Mouse (Mus musculus) spleen, adult 2 months (tissue): ENCODE measurements around the gene Hps1. TPM values are rescaled to one million over a fixed set of nuclear protein-coding genes. Genes with fewer than 3 reads are reported as not detected.

Experiments
- DNase-seq, 2 experiments: peaks; one replicate each; pipeline versions ENCODE4 v3.0.0 to v3.0.0-alpha.2; 2012 to 2021; ENCODE audit warnings: low spot score in 2 of 2, low read depth in 1 of 2
- H3K27ac ChIP-seq: fragments of 200-500 bp; 2 replicates; pipeline ENCODE4 v1.5.1; 2012; ENCODE audit warnings: low read length, inconsistent platforms; ENCODE audit not compliant: insufficient read depth
- H3K27me3 ChIP-seq: fragments of 200-500 bp; 2 replicates; pipeline ENCODE4 v1.6.1; 2012; ENCODE audit warnings: mild to moderate bottlenecking, moderate library complexity, low read length, inconsistent platforms; ENCODE audit not compliant: control insufficient read depth, insufficient read depth
- H3K36me3 ChIP-seq: fragments of 200-500 bp; 2 replicates; pipeline ENCODE4 v1.6.1; 2012; ENCODE audit warnings: mild to moderate bottlenecking, low read length, inconsistent platforms; ENCODE audit not compliant: control insufficient read depth, insufficient read depth
- H3K4me1 ChIP-seq: fragments of 200-500 bp; 2 replicates; pipeline ENCODE4 v1.6.1; 2011; ENCODE audit warnings: inconsistent platforms; ENCODE audit not compliant: control insufficient read depth, insufficient read depth, insufficient read length
- H3K4me3 ChIP-seq: fragments of 200-500 bp; 2 replicates; pipeline ENCODE4 v1.5.1; 2011; ENCODE audit warnings: mild to moderate bottlenecking, inconsistent platforms; ENCODE audit not compliant: insufficient read depth, insufficient read length; ENCODE audit errors: extremely low read depth
- CTCF ChIP-seq: fragments of 200-500 bp; IDR thresholded peaks from 2 replicates; pipeline ENCODE4 v1.5.1; 2011; ENCODE audit warnings: mild to moderate bottlenecking, inconsistent platforms; ENCODE audit not compliant: insufficient read depth, insufficient read length, insufficient replicate concordance; ENCODE audit errors: extremely low read depth
- POLR2A ChIP-seq: fragments of 200-500 bp; IDR thresholded peaks from 2 replicates; pipeline ENCODE4 v1.6.1; 2011; ENCODE audit warnings: low read depth, low read length, inconsistent platforms
- WGBS: fragments of 180-500 bp; shearing (Covaris S2); methylation state at CpG from one replicate; pipeline ENCODE4 v1.1.7; 2018; 5-methylcytosine and 5-hydroxymethylcytosine counted together
- polyA plus RNA-seq: library from polyadenylated mRNA; depleted of rRNA; stranded (reverse); fragments of >200 nt; gene quantifications from 2 replicates; pipeline ENCODE4 v1.2.3, GENCODE M21; 2012

Gene Hps1
- polyA plus RNA-seq, 1 experiment: 40.8 TPM

- TF ChIP-seq CTCF (no peak), POLR2A (no peak)
- H3K4me3 ChIP-seq: no peak overlapping the region
- no peak for DNase-seq
- H3K27ac ChIP-seq: no peak overlapping the region
- H3K27me3 ChIP-seq: no peaks in the 10 kb centered on the region
- H3K4me1 ChIP-seq: peaks cover 4% of the 10 kb centered on the region
- 62% methylated on average over 15 of the region's 15 CpGs for WGBS
- peaks cover 5% of the 10 kb centered on the region; the same call in 1 of the 2 replicates for H3K36me3 ChIP-seq
Observed at GRCm38 (mm10) chr19:42755148-42755870, 24.5 kb downstream of the Hps1 start.

GRCm38 (mm10) chr19:42753141-42753917 is 26.4 kb downstream of the Hps1 start:
- no peak for DNase-seq
- 17% methylated on average over 10 of the region's 11 CpGs for WGBS

GRCm38 (mm10) chr19:42752363-42752931 is 27.3 kb downstream of the Hps1 start, which contains the start of gene Pyroxd2:
Pyroxd2 (minus strand) TSS chr19:42752775.
- TF ChIP-seq CTCF: no peak
- no peak for TF ChIP-seq POLR2A
- no peaks in the 10 kb centered on the region for H3K36me3 ChIP-seq
- H3K27ac ChIP-seq: peak within 1 kb of the TSS; percentile 74
- no peaks in the 10 kb centered on the region for H3K27me3 ChIP-seq
- H3K4me1 ChIP-seq: peaks cover 4% of the 10 kb centered on the region
- no peak for DNase-seq
- WGBS: 45% methylated on average over 22 of the region's 22 CpGs
- H3K4me3 ChIP-seq: peak within 1 kb of the TSS; percentile 43; the same call in 1 of the 2 replicates

More at GRCm38 (mm10) chr19:42753141-42753917, 26.4 kb downstream of the Hps1 start:
- H3K36me3 ChIP-seq: no peaks in the 10 kb centered on the region
- peaks cover 4% of the 10 kb centered on the region for H3K4me1 ChIP-seq
- no peaks in the 10 kb centered on the region for H3K27me3 ChIP-seq
- TF ChIP-seq POLR2A (no peak), CTCF (no peak)
- no peak overlapping the region for H3K4me3 ChIP-seq
- H3K27ac ChIP-seq: peak overlapping the region; percentile 30; the same call in 1 of the 2 replicates

GRCm38 (mm10) chr19:42750196-42750595 is 29.6 kb downstream of the Hps1 start:
- Histone ChIP-seq H3K27ac (no peak overlapping the region), H3K27me3 (no peaks in the 10 kb centered on the region)

GRCm38 (mm10) chr19:42746702-42747101 is 33.1 kb downstream of the Hps1 start:
- Histone ChIP-seq H3K36me3 (no peaks in the 10 kb centered on the region), H3K4me1 (no peaks in the 10 kb centered on the region), H3K4me3 (no peak overlapping the region), H3K27me3 (no peaks in the 10 kb centered on the region), H3K27ac (no peak overlapping the region)
- 88% methylated on average over 8 of the region's 8 CpGs for WGBS
- TF ChIP-seq POLR2A: no peak
- no peak for TF ChIP-seq CTCF
- DNase-seq: no peak

More at GRCm38 (mm10) chr19:42750196-42750595, 29.6 kb downstream of the Hps1 start:
- 91% methylated on average over 11 of the region's 11 CpGs for WGBS
- no peak for TF ChIP-seq CTCF
- TF ChIP-seq POLR2A: no peak
- Histone ChIP-seq H3K4me3 (no peak overlapping the region), H3K36me3 (no peaks in the 10 kb centered on the region), H3K4me1 (peaks cover 4% of the 10 kb centered on the region; the same call in 1 of the 2 replicates)
- no peak for DNase-seq

- no peaks in the 10 kb centered on the region for H3K27me3 ChIP-seq
- no peak for TF ChIP-seq POLR2A
- no peak for TF ChIP-seq CTCF
- no peaks in the 10 kb centered on the region for H3K36me3 ChIP-seq
- 74% methylated on average over 4 of the region's 4 CpGs for WGBS
- no peak for DNase-seq
- H3K27ac ChIP-seq: no peak overlapping the region
- no peak overlapping the region for H3K4me3 ChIP-seq
- no peaks in the 10 kb centered on the region for H3K4me1 ChIP-seq
Observed at GRCm38 (mm10) chr19:42745869-42746224, 33.9 kb downstream of the Hps1 start.
